Mouse (Mus musculus) bone marrow macrophage, adult 2 months (primary cell): ENCODE measurements around the gene Kcnj1.

Source experiments
- CTCF ChIP-seq: IDR thresholded peaks from 2 replicates; pipeline ENCODE4 v1.5.1; 2012; ENCODE audit warnings: low read depth, mild to moderate bottlenecking, low read length, moderate library complexity
- POLR2A ChIP-seq: IDR thresholded peaks from 2 replicates; pipeline ENCODE4 v1.6.1; 2012; ENCODE audit warnings: mild to moderate bottlenecking, low read depth, low read length, borderline replicate concordance

DNA sequence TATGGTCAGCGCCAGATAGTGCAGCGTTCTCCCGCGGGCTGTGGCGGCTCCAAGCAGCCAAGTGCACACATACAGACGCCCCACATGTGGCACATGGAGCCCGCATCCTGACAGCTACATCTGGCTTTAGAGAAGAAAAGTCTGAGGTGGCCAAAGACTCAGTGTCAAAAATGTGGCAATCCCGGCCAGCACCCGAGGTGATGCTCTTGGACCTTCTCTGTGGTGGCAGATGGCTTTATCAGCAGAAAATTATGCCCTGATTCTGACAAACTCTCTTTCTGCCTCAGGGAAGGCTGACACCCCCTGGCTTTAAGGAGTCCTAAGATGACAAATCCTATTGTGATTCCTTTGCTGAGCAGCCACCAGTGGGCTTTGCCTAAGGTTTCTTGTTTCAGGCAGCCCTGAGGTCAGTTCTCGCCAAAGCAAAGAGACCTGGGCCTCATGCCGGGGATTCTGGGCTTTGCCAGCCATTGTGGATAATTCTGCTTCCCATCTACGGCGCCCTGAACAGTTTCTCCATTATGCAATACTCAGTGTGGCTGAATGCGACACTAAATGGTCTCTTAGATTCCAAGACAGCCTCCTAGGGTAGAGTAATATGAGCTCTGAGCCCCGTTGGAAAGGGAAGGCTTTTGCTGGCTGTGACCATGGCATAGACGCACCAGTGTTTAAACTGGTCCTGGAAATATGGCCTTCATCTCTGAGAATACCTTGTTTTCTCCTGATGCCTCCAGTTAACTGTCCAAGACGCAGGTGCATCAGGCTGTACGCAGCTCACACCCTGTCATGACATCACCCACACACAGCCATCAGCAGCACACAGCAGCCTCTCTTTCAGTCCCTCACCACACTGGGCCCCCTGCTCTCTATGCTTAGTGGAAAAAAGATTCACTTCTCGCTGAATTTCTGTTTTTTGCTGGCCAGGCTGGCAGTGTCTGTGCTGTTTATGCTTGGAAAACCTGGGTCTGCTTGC, 62.2 kb downstream of the Kcnj1 start:
- TF ChIP-seq POLR2A, result no peak
- TF ChIP-seq CTCF, result no peak
